Mouse (Mus musculus): ENCODE measurements around the gene Coq6.

The Coq6 gene

GRCm38 (mm10) chr12:84393847-84394246 lies 32.4 kb downstream of the Coq6 start:
- DNase-seq (ENCODE audit: low spot score in 2 of 2), result no peak

- DNase-seq (ENCODE audit: low spot score in 2 of 2), result no peak
These were observed 35.7 kb downstream of the Coq6 start for GRCm38 (mm10) chr12:84396947-84397679.

GRCm38 (mm10) chr12:84397685-84398084 lies 36.2 kb downstream of the Coq6 start:
- DNase-seq (ENCODE audit: low spot score in 2 of 2), result no peak

- no peak for DNase-seq (ENCODE audit: low spot score in 2 of 2)
These were observed 37.2 kb downstream of the Coq6 start for GRCm38 (mm10) chr12:84398629-84399028.

- no peak for DNase-seq (ENCODE audit: low spot score in 2 of 2)
These were observed 37.7 kb downstream of the Coq6 start for GRCm38 (mm10) chr12:84399135-84399534.

GRCm38 (mm10) chr12:84399663-84400062 lies 38.2 kb downstream of the Coq6 start:
- DNase-seq (ENCODE audit: low spot score in 2 of 2), result no peak

GRCm38 (mm10) chr12:84400068-84400467 lies 38.6 kb downstream of the Coq6 start:
- DNase-seq (ENCODE audit: low spot score in 2 of 2), result no peak

GRCm38 (mm10) chr12:84400653-84401052 lies 39.2 kb downstream of the Coq6 start:
- DNase-seq (ENCODE audit: low spot score in 2 of 2), result no peak

GRCm38 (mm10) chr12:84402923-84403322 lies 41.5 kb downstream of the Coq6 start:
- no peak for DNase-seq (ENCODE audit: low spot score in 2 of 2)

- DNase-seq (ENCODE audit: low spot score in 2 of 2), result no peak
These were observed 43.1 kb downstream of the Coq6 start for GRCm38 (mm10) chr12:84404541-84404940.

- DNase-seq (ENCODE audit: low spot score in 2 of 2), result no peak
These were observed 45.8 kb downstream of the Coq6 start for GRCm38 (mm10) chr12:84407259-84407658.

- peak; percentile 74 to 84 for DNase-seq (ENCODE audit: low spot score in 2 of 2)
These were observed 46.7 kb downstream of the Coq6 start for GRCm38 (mm10) chr12:84407874-84408818.

GRCm38 (mm10) chr12:84408819-84409507 lies 47.5 kb downstream of the Coq6 start, which contains the start of the genes Entpd5 and Bbof1:
Entpd5 (minus strand) TSS chr12:84409029.
Bbof1 (plus strand) TSS chr12:84409071.
- DNase-seq (ENCODE audit: low spot score in 2 of 2), result peak; percentile 86 to 88

GRCm38 (mm10) chr12:84416834-84417604 lies 55.6 kb downstream of the Coq6 start, which contains the start of gene Rnf113a2:
Rnf113a2 (plus strand) TSS chr12:84417196.
- DNase-seq (ENCODE audit: low spot score in 2 of 2), result peak; percentile 81 to 83

GRCm38 (mm10) chr12:84417605-84417922 lies 56.1 kb downstream of the Coq6 start:
- DNase-seq (ENCODE audit: low spot score in 2 of 2), result no peak
